Mouse (Mus musculus) heart, postnatal 10 days (tissue): Measurements from ENCODE around the gene Hmbs. TPM values are rescaled to one million over a fixed set of nuclear protein-coding genes. Genes with fewer than 3 reads are reported as not detected.
"Not testable (repeated sequence)": the region's sequence is repeated elsewhere in the genome, so short reads cannot be mapped to it uniquely, and the experiment has no call there.

Experiments
- DNase-seq, 2 experiments: peaks; one replicate each; pipeline ENCODE4 v3.0.0; 2021
- intact Hi-C: fragments of 180-260 bp; cut with DNase I; formaldehyde crosslinking; loops from one replicate; pipeline ENCODE4 v1.15.1; 2025
- total RNA-seq, 2 experiments: library from RNA; stranded (reverse); gene quantifications; 2 replicates each; pipeline ENCODE4 v1.2.3; 2021

Hmbs gene
- total RNA-seq, 2 experiments from 2014 or later, result 54.2 to 55.2 TPM

DNA sequence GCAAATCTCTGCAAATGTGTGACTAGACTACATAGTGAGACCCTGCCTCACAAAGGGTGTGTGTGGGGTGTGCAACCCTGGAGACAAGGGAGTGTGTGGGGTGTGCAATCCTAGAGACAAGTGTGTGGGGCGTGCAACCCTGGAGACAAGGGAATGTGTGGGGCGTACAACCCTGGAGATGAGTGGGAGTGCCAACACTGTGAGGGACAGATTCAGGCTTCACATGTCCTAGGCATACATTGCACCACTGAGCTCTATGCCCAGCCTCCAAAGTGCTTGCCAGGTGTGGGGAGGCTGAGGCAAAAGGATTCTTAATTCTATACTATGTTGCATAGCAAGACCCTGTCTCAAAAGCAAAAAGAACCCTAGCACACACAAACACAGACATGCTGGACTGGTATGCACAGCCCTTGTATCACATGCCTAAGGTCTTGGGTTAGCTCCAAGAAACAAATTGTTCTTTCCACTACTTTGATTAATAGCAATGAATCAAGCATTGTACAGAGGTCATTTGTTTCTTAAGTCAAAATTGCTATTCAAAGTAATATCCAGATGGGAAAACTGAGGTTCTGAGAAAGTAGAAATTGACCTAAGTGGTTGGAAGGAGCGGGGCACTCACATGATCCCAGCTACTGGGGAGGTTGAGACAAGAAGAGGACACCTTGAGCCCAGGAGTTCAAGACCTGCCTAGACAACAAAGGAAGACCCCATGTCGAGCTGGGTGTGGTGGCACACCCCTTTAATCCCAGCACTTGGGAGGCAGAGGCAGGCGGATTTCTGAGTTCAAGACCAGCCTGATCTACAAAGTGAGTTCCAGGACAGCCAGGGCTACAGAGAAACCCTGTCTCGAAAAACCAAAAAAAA is 1.8 kb upstream of the Hmbs start:
- intact Hi-C loops, result no loop called here
- no peak for DNase-seq

DNA sequence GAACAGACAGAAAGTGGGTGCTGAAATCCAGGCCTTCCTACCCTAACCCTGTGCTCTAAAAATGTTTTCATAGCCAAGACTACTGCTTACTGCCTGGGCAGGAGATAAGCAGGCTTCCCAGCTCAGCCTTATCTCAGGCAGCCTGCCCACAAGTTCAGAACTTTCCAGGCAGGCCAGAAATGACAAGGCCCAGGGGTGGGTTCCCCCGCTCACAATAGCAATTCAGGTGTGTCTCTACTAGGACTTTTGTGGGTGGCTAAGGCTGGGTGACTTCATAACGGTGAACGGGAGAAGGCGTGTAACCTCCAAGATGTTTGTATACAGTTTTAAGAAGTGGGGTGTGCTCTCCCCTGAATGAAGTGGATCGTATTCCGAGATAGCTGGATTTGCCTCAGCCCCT is 738 bp downstream of the Hmbs start:
- peak; percentile 63 to 72 for DNase-seq
- intact Hi-C loops, result loop anchor here (2.0 to 5.0 kb wide), 2 partner anchors 22 to 51 kb away; partner anchors contain the start of gene C2cd2l

DNA sequence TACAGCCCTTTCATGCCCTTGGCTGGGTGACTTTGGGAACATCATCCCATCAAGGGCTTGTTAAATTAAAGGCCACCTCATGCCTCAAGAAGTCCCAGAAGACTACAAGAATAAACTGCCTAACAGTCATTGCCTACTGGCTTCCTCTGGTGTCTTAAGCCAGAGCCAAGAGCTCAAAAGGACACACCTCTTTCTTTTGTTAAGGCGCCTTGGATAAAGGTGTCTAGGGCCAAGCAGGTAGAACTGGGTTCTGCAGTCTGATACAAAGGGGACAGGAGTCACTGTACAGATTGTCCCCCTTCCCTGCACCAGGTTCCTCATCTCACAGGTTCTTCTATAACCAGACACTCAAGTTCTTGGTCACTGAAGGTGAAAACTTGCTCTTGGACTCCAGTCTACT is 1.4 kb downstream of the Hmbs start:
- intact Hi-C loops, result loop anchor here (2.0 to 5.0 kb wide), 2 partner anchors 22 to 50 kb away; partner anchors contain the start of gene C2cd2l
- DNase-seq, result no peak

DNA sequence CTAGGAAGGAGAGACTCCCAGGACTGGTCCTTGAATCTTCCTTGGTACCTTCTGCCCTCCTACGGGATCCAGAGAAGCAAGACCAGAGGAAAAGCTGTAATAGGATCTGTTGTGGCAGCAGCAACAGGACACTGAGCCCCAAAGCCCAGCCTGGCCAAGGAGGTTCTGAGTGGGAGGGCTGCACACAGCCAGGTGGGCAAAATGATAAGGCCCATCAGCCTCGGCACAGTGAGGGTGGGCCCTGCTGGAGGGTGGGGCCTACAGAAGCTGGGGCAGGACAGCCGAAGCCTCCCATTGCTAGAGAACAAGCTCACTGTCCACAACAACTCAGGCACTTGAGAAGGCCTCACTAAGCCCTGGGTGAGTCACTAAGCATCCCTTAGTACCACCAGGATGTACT is 1.9 kb downstream of the Hmbs start:
- intact Hi-C loops, result loop anchor here (2.0 to 5.0 kb wide), 2 partner anchors 21 to 50 kb away; partner anchors contain the start of gene C2cd2l
- DNase-seq, result no peak

DNA sequence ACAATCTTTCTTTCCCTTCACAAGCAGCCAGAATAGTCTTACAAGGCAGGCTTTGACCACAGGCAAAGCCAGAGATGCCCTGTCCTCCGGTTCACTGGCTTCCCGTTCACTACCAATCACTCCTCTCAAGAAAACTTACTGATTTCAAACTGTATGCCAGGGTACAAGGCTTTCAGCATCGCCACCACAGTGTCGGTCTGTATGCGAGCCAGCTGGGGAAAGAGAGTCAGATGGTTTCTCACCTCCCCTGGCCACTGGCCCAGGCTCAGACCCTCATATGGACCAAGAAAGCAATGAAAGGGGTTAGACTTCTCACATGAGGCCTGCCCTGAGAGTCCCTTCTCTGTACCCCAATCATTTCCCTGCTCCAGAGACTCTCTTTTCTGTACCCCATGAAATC is 2.5 kb downstream of the Hmbs start:
- intact Hi-C loops, result loop anchor here (5.0 kb wide), 1 partner anchor 49 kb away; no protein-coding TSS in a partner anchor

DNA sequence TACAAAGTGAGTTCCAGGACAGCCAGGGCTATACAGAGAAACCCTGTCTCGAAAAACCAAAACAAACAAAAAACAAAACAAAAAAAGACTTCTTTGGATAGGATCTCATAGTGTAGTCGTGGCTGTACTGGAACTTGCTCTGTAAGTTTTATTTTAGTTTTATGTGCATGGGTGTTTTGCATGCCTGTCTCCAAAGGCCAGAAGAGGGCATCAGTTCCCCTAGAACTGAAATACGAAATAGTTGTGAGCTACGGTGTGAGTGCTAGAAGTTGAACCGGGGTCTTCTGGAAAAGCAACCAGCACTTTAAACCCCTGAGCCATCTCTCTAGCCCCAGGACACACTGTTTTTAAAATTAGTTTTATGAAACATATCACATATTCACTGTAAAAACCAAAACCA is 5.5 kb downstream of the Hmbs start:
- intact Hi-C loops, result no loop called here
- no peak for DNase-seq

More for the DNA sequence above, 2.5 kb downstream of the Hmbs start:
- no peak for DNase-seq

DNA sequence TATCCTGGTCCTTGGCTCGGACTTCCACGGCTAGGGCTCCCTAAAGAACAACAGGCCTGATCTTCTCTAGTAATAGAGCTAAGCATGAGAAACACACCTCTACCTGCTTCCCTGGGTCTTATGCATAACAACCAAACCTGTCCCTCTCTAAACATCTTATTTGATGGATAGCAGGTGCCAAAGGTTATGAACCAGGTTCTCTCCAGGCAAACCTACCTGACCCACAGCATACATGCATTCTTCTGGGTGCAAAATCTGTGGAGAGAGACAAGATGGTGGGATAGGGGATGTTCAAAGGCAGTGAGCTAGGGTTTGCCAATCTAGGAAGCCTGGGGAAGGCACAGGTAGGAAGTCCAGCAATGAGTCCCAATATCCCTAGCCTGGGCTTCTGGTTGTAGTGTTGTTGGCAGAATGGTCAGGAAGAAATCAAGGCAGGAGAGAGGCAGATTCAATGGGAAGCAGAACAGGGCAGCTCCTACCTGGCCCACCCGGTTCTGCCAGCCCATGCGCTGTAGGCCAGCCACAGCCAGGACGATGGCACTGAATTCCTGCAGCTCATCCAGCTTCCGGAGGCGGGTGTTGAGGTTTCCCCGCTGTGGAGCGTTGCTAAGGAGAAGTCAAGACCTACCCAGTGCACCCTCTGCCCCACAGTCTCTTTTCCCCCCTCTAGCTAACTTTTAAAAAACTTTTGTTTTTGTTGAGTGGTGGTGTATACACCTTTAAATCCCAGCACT is 6.4 kb downstream of the Hmbs start:
- intact Hi-C loops, result no loop called here
- no peak for DNase-seq

DNA sequence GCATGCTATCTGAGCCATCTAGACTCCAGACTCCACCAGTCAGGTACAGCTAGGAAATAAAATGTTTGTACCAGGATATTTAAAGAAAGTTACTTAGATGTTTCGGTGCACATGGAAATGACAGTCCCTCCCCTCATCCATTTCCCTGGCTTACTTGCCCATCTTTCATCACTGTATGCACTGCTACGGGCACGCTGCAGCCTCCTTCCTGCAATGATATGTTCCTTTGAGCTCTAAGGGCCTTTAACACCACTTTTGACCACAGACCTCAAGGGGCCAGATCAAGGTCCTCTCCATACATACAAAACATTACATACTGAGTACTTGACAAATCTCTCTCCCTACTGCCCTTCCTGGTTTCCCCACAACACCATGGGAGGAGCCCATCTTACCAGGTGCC is 7.1 kb downstream of the Hmbs start:
- intact Hi-C loops, result no loop called here
- no peak for DNase-seq

DNA sequence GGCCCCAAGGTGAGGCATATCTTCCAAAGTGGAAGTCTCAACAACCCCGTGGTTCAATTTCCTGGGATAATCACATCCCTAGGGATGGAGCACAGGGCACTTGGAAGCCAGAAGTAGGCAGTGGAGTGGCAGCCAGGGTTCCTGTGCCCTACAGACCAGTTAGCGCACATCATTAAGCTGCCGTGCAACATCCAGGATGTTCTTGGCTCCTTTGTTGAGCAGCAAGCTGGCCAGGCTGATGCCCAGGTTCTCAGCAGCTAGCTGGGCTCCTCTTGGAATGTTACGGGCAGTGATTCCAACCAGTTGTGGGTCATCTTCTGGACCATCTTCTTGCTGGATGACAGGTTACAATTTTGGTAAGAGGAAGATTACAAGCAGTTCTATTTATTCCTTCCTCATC is 7.5 kb downstream of the Hmbs start:
- intact Hi-C loops, DNase-seq: not testable (repeated sequence)

DNA sequence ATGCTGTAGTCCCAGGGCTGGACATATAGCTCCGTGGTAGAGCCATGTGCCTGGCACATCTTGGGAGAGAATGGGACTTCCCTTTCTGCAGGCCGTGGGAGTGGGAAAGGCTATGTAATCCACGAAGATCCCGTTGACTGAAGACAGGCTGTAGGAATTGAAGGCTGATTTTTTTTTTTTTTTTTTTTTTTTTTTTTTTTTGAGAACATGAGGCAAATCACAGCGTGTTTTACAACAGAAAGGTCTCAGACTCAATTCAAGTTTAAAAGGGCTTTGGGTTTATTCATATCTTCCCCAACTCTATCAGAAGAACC is 8.0 kb downstream of the Hmbs start:
- intact Hi-C loops, result no loop called here
- DNase-seq, result no peak

DNA sequence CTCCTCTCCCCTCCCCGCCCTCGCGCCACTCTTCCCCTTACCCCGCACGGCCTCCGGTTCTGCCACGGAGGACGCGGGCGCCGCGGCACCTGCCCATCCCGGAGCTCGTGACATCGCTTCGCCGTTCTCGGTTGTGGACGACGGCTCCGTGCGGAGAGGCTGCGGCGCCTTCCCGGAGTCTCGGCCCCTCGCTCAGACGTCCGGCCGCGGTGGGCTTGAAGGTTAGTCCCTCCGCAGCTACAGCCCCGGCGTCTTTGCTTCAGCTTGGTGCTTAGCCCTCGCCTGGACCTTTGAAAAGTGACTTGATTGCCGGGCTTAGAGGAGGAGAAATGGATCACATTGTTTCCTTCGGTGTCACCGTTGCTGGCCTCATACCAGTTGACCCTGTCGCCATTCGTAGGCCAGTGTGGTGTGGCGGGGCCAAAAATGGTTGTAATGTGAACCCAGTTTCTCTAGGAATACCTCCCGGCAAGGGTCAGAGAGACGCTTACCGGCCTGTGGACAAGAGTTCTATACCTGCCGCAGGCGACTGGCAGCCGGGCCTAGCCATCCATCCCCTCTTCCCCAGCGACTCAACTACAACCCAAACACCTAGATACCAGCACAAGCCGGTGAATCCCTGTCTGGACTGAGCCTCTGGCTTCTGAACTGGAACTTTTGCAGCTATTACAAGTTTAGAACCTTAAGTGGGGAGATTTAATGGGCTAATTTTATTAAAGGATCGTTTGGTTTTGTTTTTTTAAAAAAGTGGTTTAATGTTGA is 8.5 kb downstream of the Hmbs start:
- DNase-seq, result peak; percentile 41 to 65
- intact Hi-C loops, result no loop called here

DNA sequence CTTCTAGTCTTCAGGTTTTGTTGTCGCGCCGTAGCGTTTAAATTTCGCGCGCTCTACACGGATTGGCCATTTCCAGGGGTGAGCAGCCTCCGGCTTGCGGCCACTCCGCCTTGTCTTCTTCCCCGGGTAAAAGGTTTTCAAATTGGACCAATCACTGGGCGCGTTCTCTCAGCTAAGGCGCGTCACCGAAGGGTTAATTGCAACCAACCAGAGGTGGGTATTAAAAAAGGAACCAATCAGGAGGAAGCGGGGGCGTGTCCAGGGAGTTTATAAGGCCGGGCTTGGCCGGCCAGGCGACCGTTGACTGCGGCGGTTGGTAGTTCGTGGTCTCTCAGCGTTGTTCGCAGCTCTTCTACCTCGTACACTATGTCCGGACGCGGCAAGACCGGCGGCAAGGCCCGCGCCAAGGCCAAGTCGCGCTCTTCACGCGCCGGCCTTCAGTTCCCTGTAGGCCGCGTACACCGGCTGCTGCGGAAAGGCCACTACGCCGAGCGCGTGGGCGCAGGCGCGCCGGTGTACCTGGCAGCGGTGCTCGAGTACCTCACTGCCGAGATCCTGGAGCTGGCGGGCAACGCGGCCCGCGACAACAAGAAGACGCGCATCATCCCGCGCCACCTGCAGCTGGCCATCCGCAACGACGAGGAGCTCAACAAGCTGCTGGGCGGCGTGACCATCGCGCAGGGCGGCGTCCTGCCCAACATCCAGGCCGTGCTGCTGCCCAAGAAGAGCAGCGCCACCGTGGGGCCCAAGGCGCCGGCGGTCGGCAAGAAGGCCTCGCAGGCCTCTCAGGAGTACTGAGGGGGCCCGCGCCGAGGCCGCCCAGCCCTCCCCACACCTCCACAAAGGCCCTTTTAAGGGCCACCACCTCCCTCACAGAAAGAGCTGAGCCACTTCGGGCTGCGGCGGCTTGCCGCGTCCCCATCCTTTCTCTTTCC is 9.4 kb downstream of the Hmbs start, which contains the start of gene H2afx:
Gene H2afx (plus strand): TSS at position 299 of the 935 bp plus-strand sequence.
- intact Hi-C loops, result loop anchor here (1.0 kb wide), 1 partner anchor 8 kb away; the partner anchor contains the start of gene Dpagt1

DNA sequence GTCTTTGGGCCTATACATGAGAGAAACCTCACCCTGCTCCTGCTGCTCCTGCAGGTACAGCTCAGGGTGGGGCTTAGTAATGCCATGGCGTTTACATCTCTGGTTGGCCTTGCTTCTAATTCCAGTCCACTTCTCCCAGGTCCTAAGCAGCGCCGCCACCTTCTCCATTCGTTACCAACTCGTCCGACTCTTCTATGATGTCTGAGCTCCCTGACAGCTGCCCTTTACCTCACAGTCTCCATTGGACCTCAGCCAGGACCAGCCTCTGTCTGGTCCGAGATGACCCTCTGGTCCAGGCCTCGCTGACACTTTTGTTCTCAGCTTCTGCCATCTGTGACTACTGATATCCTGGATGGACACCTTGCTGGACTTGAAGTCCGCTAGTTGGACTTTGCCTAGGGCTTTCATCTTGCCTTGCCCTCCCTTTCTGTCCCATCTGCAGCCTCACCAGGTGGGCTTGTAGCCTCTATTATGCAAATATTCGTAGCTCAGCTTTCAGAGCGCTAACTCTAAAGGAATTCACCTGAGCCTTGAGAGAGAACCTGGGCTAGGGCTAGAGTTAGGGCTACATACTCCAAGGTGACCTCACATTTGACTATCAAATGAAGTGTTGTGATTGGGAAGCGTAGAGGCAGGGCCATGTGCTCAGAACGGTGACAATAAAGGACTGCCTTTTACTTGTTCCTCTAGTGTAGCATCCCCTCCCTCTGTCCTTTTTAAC is 10.9 kb downstream of the Hmbs start:
- intact Hi-C loops, result no loop called here
- DNase-seq, result no peak

More for the DNA sequence above, 9.4 kb downstream of the Hmbs start, which contains the start of gene H2afx:
- DNase-seq, result peak; percentile 99

DNA sequence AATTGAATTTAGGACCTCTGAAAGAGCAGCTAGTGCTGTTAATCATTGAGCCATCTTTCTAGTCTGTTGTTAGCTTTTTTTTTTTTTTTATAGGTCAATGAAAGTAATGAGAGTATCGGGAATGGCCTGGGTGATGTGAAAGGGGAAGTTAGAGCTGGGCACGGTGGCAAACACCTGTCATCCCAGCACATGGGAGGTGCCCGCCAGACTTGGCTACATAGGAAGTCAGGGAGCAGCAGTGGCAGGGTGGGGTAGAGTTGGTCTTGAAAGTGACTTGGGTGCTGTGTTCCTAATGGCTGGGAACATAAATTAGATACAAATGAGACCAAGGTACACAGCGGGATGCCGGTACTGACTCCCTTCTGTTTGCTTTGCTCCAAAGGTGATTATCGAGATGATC is 13.3 kb downstream of the Hmbs start:
- intact Hi-C loops, result no loop called here

DNA sequence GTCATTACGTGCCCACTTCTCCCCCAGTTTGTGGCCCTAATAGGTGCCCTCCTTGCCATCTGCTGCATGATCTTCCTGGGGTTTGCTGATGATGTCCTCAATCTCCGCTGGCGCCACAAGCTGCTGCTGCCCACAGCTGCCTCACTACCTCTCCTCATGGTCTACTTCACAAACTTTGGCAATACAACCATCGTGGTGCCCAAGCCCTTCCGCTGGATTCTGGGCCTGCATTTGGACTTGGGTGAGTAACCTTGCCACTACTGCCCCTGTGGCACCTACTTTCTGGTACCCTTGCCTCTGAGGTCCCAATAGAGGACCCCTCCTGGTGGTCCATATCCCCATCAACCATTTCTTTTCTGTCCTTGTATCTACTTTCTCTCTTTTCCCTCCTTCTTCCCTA is 16.1 kb downstream of the Hmbs start:
- no peak for DNase-seq
- intact Hi-C loops, result no loop called here

More for the DNA sequence above, 13.3 kb downstream of the Hmbs start:
- no peak for DNase-seq

DNA sequence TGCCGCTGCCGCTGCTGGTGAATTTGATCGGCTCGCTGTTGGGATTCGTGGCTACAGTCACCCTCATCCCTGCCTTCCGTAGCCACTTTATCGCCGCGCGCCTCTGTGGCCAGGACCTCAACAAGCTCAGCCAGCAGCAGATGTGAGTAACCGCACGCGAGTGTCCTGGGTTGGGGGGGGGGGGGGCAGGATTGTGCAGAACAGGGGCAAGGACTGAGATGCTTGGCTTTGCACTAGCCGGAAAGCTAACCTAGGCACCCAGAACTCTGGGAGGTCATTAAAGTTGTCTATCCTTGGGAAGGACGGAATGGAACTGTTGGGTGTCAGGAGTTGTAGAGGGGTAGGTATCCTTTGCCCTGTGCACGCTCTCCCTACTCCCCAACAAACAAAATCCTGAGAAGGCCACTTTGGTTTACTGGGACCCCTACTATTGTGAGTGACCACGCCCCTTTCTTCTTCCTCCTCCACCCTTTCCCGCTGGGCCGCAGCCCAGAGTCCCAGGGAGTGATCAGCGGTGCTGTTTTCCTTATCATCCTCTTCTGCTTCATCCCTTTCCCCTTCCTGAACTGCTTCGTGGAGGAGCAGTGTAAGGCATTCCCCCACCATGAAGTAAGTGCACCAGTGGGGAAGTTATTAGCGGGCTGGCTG is 16.8 kb downstream of the Hmbs start:
- intact Hi-C loops, result no loop called here
- peak; percentile 61 to 66 for DNase-seq

DNA sequence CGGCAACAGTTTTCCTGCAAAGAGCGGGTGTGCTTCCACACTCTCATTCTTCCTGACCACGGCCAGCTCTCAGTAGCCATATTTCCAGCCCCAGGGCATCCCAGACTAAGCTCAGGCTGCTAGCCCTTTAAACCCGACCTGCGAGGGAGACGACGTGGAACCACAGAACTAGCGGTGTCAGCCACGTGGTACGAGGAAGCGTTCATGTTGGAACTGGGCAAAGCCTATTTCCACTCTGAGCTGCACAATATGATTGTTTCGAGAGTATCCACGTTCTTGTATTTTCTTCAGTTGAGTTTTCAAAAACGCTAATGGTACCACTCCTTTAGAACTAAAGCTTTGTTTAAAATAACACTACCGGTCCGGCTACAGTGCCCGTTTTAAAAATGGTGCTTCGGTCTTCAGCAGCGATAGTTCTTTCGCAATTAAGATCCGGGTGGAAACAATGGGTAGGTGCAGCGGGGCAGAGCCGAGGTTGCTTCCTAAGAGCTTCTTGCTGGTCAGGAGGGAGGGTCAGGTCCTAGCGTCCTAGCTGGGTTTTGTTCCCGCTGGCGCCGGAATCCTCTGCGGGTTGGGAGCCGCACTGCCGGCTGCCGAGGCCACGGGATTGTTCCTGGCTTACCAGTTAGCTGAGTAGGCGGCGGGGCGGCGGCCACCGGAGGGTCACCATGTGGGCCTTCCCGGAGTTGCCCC is 17.5 kb downstream of the Hmbs start:
- DNase-seq, result peak; percentile 90
- intact Hi-C loops, result loop anchor here (1.0 kb wide), 1 partner anchor 8 kb away; the partner anchor contains the start of gene H2afx
